Mouse (Mus musculus) intestine, embryonic 15.5 days (tissue): ENCODE data around the gene Tmprss7. TPM values are rescaled to one million over a fixed set of nuclear protein-coding genes. Genes with fewer than 3 reads are reported as not detected.

Experiments used
- ATAC-seq: fragments of 200-750 bp; cut with Nextera tagmentation; 2 replicates; pipeline ENCODE4 v1.8.0; 2017; ENCODE audit warnings: moderate TSS enrichment, moderate library complexity
- H3K27ac ChIP-seq: fragments of 300-500 bp; sonication (generic); 2 replicates; pipeline ENCODE4 v1.5.1; 2015; ENCODE audit warnings: mild to moderate bottlenecking, inconsistent platforms
- H3K27me3 ChIP-seq: fragments of 300-500 bp; sonication (generic); replicated peaks from 2 replicates; pipeline ENCODE4 v1.6.1; 2015; ENCODE audit warnings: inconsistent platforms
- H3K36me3 ChIP-seq: fragments of 300-500 bp; sonication (generic); 2 replicates; pipeline ENCODE4 v1.6.1; 2015; ENCODE audit warnings: inconsistent platforms
- H3K4me1 ChIP-seq: fragments of 300-500 bp; sonication (generic); replicated peaks from 2 replicates; pipeline ENCODE4 v1.6.1; 2015; ENCODE audit warnings: inconsistent platforms
- H3K4me2 ChIP-seq: fragments of 300-500 bp; sonication (generic); replicated peaks from 2 replicates; pipeline ENCODE4 v1.6.1; 2015; ENCODE audit warnings: mild to moderate bottlenecking, inconsistent platforms
- H3K4me3 ChIP-seq: fragments of 300-500 bp; sonication (generic); replicated peaks from 2 replicates; pipeline ENCODE4 v1.5.1; 2015; ENCODE audit warnings: inconsistent platforms
- H3K9ac ChIP-seq: fragments of 300-500 bp; sonication (generic); 2 replicates; pipeline ENCODE4 v1.6.1; 2015; ENCODE audit warnings: inconsistent platforms
- H3K9me3 ChIP-seq: fragments of 300-500 bp; sonication (generic); 2 replicates; pipeline ENCODE4 v1.6.1; 2016; ENCODE audit warnings: inconsistent platforms
- WGBS: fragments of 180-500 bp; shearing (Covaris S2); methylation state at CpG from one replicate; pipeline ENCODE4 v1.1.7; 2015; 5-methylcytosine and 5-hydroxymethylcytosine counted together
- polyA plus RNA-seq: library from polyadenylated mRNA; unstranded; fragments of >200 nt; fragmentation: Nextera tagmentation; extraction: Ambion mirVana; gene quantifications from 2 replicates; pipeline ENCODE4 v1.2.1, GENCODE M21; 2015

Tmprss7 gene
- polyA plus RNA-seq, 1 experiment from 2014 or later = 0.24 TPM

DNA sequence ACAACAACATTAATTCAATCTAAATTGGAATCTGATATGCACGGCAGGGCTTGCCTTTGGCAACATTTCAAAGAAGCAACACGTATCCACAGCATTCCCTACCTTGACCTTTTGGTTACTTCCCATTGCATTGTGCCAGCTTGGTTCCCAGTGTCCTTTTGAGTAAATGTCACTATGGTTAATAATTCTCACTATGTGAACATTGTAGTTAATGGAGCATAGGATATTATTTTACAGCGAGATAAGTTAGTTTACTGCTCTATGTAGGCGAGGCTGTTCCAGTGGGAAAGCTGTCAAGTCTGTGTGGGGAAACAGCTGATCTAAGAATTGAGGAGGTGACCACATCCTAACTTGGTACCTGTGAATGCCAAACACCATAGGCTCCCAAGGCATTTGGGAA is 23.5 kb downstream of the Tmprss7 start:
- no peak overlapping the region for H3K4me2 ChIP-seq
- no peaks in the 10 kb centered on the region for H3K36me3 ChIP-seq
- 57% methylated on average over 4 of the region's 4 CpGs for WGBS

DNA sequence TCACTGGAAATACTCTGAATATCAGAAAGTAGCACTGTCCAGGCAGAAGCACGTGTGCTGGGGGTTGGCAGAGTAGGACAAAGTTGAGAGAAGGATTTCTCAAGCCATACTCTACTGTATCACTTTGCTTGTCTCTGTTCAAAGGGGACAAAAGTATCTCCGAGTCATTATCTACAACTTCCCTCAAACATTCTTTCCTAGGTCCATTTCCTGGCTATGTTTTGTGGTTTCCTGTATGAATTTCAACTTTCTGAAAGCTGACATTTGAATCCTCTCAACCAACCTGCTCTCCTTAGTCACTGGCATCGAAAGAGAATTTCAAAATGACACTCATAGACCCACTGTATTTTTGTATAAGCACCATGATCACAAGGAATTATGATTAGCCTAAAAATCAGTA is 25.3 kb downstream of the Tmprss7 start:
- Histone ChIP-seq H3K4me1 (no peaks in the 10 kb centered on the region), H3K27me3 (no peaks in the 10 kb centered on the region), H3K9ac (no peak overlapping the region), H3K4me2 (no peak overlapping the region), H3K9me3 (no peaks in the 10 kb centered on the region), H3K27ac (no peak overlapping the region), H3K36me3 (no peaks in the 10 kb centered on the region), H3K4me3 (no peak overlapping the region)
- WGBS = 68% methylated on average over 3 of the region's 3 CpGs
- no peak for ATAC-seq

More for the DNA sequence above, 23.5 kb downstream of the Tmprss7 start:
- Histone ChIP-seq H3K27me3 (no peaks in the 10 kb centered on the region), H3K4me1 (no peaks in the 10 kb centered on the region), H3K9me3 (no peaks in the 10 kb centered on the region), H3K4me3 (no peak overlapping the region), H3K9ac (no peak overlapping the region), H3K27ac (no peak overlapping the region)
- peak; percentile 84 for ATAC-seq

DNA sequence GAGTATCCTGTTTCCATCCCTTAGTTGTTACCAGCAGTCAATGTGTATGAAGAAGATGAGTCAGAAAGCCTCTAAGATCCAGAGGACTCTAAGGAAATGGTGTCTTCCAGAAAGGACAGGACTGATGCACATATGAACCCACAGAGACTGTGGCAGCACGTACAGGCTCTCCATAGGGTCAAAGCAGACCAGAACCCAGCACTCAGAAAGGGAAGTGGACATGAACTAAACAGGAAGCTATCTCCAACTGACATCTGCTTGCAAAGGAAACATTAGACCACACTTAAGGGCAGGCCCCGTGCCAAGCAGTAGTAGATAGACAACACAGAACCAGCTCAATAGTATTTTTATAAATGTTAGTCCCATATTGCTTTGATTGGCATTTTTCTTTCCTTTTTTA is 27.3 kb downstream of the Tmprss7 start:
- ATAC-seq = no peak
- 66% methylated on average over 2 of the region's 2 CpGs for WGBS

DNA sequence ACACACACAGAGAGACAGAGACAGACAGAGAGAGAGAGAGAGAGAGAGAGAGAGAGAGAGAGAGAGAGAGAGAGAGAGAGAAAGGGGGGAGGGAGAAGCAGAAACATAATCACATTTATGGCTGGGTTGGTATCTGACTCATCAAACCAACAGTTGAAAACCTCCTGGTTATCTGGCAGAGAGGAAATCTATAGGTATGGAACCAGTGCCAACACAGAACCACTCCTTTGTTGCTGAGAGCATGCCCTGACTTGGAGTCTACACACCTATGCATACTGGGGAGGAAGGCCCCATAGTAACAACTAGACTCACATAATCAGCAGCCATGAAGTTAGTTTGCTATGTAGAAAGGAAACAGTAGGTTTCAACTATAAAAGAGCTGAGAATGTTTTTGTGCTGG is 31.1 kb downstream of the Tmprss7 start:
- no peak overlapping the region for H3K4me2 ChIP-seq
- no peaks in the 10 kb centered on the region for H3K9me3 ChIP-seq
- H3K36me3 ChIP-seq = no peaks in the 10 kb centered on the region
- no peaks in the 10 kb centered on the region for H3K4me1 ChIP-seq
- H3K27ac ChIP-seq = no peak overlapping the region
- ATAC-seq = no peak
- H3K27me3 ChIP-seq = no peaks in the 10 kb centered on the region
- H3K9ac ChIP-seq = no peak overlapping the region
- no peak overlapping the region for H3K4me3 ChIP-seq

More for the DNA sequence above, 27.3 kb downstream of the Tmprss7 start:
- no peak overlapping the region for H3K27ac ChIP-seq
- no peak overlapping the region for H3K9ac ChIP-seq
- no peaks in the 10 kb centered on the region for H3K9me3 ChIP-seq
- no peak overlapping the region for H3K4me3 ChIP-seq
- H3K4me2 ChIP-seq = no peak overlapping the region
- no peaks in the 10 kb centered on the region for H3K36me3 ChIP-seq
- no peaks in the 10 kb centered on the region for H3K27me3 ChIP-seq
- H3K4me1 ChIP-seq = no peaks in the 10 kb centered on the region

DNA sequence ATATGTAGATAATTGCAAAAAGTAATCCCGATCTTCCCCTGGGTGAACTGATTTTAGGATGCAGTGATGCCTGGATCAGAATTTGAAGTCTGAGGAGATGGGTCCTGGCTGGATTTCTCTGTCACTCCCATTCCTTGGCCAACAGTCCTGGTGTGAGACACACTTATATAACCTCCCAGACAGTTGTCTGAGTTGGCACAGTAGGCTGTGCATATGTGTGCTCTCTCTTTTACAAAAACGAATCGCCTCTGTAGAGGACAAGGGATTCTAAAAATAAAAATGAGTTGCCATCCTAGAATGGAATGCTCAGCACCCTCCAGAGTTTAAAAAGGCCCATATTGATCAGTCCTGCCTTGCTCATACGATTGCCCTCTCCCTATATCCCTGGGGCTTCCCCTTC is 33.9 kb downstream of the Tmprss7 start:
- H3K9ac ChIP-seq = no peak overlapping the region
- no peak overlapping the region for H3K4me2 ChIP-seq
- H3K36me3 ChIP-seq = no peaks in the 10 kb centered on the region
- WGBS = 90% methylated on average over 4 of the region's 4 CpGs
- no peaks in the 10 kb centered on the region for H3K9me3 ChIP-seq
- no peaks in the 10 kb centered on the region for H3K4me1 ChIP-seq
- no peak overlapping the region for H3K4me3 ChIP-seq
- ATAC-seq = no peak
- no peaks in the 10 kb centered on the region for H3K27me3 ChIP-seq
- H3K27ac ChIP-seq = no peak overlapping the region

DNA sequence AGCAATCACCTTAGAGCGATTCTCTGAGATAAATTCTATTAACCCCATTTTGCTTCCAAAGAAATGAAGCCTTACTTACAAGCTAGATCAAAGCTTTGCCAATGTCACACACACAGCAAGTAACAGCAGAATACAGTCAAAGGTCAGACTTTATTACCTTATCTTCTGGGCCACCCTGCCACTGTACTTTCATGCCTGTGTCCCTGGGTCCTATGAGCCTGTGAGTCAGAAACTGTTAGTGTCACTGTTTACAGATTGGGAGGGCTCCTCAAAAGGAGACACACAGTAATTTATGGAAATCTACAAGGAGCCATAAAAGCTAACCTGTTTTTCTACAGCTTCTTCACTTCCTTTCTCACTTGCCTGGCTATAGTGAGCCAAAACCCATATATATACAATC is 35.2 kb downstream of the Tmprss7 start:
- H3K4me1 ChIP-seq = 0 out of 2 replicates have a peak, but pooled peaks cover under 1% of the 10 kb centered on the region
- no peak overlapping the region for H3K4me3 ChIP-seq
- peak; percentile 72 for ATAC-seq
- no peak overlapping the region for H3K4me2 ChIP-seq
- H3K9me3 ChIP-seq = no peaks in the 10 kb centered on the region
- H3K27me3 ChIP-seq = no peaks in the 10 kb centered on the region
- H3K36me3 ChIP-seq = no peaks in the 10 kb centered on the region
- WGBS = 56% methylated on average over 1 of the region's 1 CpGs
- no peak overlapping the region for H3K9ac ChIP-seq
- peak overlapping the region; percentile 7; the same call in 1 of the 2 replicates for H3K27ac ChIP-seq

DNA sequence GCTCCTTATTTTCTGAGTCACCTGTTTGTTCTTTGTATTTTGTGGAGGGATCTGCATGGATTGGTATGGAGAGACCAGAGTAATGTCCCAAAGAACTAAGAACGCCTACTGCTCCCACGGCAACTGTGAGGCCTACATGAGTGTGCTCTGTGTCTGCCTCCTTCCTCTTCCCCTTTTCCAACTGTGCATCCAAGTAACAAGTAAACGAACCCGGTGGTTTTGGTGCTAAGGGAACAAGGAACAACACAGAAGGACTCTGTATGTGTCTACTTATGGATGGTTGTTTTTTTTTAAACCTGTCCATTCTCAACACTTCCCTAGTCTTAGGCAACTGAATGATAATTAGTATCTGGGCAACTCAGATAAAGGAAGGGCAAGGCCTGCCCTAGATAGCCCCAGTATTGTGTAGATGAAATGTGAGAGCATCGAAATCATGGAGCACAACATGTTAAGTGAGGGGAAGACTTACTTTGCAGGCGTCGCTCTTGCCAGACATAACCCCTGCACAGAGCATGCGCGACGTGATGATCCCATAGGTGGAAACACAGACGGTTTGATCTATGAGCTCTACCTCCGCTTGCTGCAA is 35.8 kb downstream of the Tmprss7 start:
- Histone ChIP-seq H3K4me1 (0 out of 2 replicates have a peak, but pooled peaks cover 2% of the 10 kb centered on the region), H3K27ac (peak overlapping the region; percentile 7; the same call in 1 of the 2 replicates), H3K9me3 (no peaks in the 10 kb centered on the region), H3K9ac (no peak overlapping the region), H3K4me2 (no peak overlapping the region), H3K36me3 (no peaks in the 10 kb centered on the region), H3K27me3 (no peaks in the 10 kb centered on the region), H3K4me3 (no peak overlapping the region)
- no peak for ATAC-seq
- 82% methylated on average over 12 of the region's 12 CpGs for WGBS

DNA sequence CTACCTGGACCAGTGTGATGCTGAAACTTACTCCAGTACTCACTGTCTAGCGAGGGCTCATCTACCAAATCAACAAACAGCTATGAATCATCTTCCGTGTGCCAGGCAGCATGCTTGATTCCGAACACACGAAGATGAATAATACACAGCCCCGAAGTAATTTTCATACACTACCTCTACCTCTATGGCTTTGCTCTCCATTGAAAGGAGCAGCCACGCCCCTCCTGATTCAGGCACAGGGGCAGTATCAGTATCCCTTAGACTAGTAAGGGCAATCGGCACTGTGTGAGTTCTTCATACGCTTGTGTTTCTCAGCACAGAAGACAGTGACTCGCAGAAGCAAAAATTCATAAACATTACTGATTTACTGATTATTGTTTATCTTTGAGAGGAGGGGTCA is 39.0 kb downstream of the Tmprss7 start:
- no peaks in the 10 kb centered on the region for H3K27me3 ChIP-seq
- 61% methylated on average over 9 of the region's 9 CpGs for WGBS
- no peaks in the 10 kb centered on the region for H3K9me3 ChIP-seq
- no peak overlapping the region for H3K9ac ChIP-seq
- H3K27ac ChIP-seq = peak overlapping the region; percentile 86; the same call in 1 of the 2 replicates
- H3K4me2 ChIP-seq = peak overlapping the region; percentile 73
- peak overlapping the region; percentile 46; the same call in 1 of the 2 replicates for H3K4me3 ChIP-seq
- ATAC-seq = 0 out of 2 replicates have a peak, but pooled peaks have one; percentile 5
- H3K4me1 ChIP-seq = 0 out of 2 replicates have a peak, but pooled peaks cover 2% of the 10 kb centered on the region
- H3K36me3 ChIP-seq = no peaks in the 10 kb centered on the region

DNA sequence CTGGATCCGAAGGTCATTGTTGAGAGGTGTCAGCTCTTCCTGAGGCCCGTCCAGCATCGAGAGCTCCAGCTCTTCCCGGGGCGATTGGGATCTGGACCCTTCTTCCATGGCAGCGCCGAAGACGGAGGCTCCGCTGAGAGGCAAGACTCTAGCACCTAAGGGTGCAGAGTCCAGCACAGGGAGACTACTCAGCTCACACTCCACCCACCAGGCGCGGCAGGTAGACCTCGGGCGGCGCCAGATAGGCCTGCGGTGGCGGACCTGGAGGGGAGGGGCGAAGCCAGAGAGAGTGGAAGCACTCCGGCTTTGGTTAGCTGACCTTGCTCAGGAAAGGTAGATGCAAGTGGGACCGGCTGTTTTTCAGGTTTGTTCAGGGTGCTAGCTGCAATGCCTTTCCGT is 39.5 kb downstream of the Tmprss7 start, which contains the start of gene BC016579:
BC016579 (minus strand) TSS at position 135 of the 399 bp plus-strand sequence.
- no peaks in the 10 kb centered on the region for H3K36me3 ChIP-seq
- ATAC-seq = peak; percentile 96
- peak within 1 kb of the TSS; percentile 73 for H3K4me2 ChIP-seq
- peak within 1 kb of the TSS; percentile 56 for H3K9ac ChIP-seq
- H3K27ac ChIP-seq = peak within 1 kb of the TSS; percentile 86
- H3K9me3 ChIP-seq = no peaks in the 10 kb centered on the region
- WGBS = 10% methylated on average over 20 of the region's 20 CpGs
- H3K4me3 ChIP-seq = peak within 1 kb of the TSS; percentile 46
- H3K4me1 ChIP-seq = 0 out of 2 replicates have a peak, but pooled peaks cover 2% of the 10 kb centered on the region
- H3K27me3 ChIP-seq = no peaks in the 10 kb centered on the region

DNA sequence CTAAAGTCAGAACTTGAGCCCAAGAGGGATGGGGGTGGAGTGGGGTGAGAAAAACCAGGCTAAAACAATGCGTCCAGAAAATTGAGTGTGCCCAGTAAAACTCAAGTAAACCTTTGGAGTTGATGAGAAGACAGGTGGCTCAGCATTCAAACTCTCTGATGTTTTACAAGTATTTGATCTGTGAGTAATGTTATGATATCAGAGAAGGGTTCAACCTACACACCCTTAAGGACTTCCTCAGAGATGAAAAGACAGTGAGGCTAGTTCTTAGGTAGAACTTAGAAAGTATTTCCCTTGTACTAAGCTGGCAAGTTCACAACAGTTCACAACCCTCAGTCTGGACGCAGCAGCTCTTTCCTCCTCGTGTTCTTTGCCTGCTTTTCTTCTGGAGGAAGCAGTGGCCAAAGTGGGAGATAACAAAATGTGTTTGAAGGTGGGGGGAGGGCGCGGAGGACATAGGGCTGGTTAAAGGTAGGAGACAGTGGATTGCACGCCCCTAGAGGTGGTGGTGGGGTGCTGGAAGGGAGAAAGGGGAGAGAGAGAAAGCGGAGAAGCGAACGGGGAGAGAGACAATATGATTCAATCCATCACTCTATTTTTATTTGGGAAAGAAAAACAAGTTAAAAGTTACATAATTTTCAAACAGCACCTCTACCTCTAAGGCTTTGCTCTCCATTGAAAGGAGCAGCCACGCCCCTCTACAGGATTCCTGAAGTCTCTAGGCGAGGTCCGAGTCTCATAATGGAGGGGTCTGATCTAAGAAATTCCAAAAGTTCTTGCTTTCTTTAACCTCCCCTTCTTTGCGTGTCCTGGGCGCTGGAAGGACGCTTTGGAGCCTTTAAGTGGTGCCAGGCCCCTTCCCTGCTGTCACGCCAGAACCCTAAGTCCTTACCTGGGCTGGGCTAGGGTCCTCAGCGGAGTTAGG is 40.2 kb downstream of the Tmprss7 start:
- H3K4me3 ChIP-seq = peak overlapping the region; percentile 46
- peak overlapping the region; percentile 73 for H3K4me2 ChIP-seq
- no peaks in the 10 kb centered on the region for H3K36me3 ChIP-seq
- peak overlapping the region; percentile 56 for H3K9ac ChIP-seq
- no peaks in the 10 kb centered on the region for H3K27me3 ChIP-seq
- no peaks in the 10 kb centered on the region for H3K9me3 ChIP-seq
- 0 out of 2 replicates have a peak, but pooled peaks cover 2% of the 10 kb centered on the region for H3K4me1 ChIP-seq
- 10% methylated on average over 17 of the region's 17 CpGs for WGBS
- peak; percentile 60 for ATAC-seq
- peak overlapping the region; percentile 86 for H3K27ac ChIP-seq

DNA sequence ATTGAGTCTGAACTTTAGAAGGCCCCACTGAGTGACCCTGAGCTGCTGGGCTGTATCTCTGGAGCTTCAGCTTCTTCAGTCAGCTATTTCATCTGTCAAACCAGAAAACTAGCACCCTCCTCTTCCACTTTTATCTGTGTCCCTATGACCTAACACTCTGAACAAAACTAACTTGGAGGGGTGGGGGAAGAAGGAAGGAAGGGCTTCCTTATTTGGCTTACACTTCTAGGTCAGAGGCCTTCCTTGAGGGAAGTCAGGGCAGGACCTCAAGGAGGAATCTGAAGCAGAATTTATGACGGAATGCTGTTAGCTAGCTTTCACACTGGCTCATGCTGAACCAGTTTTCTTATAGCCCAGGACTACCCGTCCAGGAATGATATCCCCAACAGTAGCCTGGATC is 42.0 kb downstream of the Tmprss7 start:
- Histone ChIP-seq H3K36me3 (no peaks in the 10 kb centered on the region), H3K9ac (no peak overlapping the region), H3K27ac (no peak overlapping the region), H3K9me3 (no peaks in the 10 kb centered on the region), H3K4me1 (0 out of 2 replicates have a peak, but pooled peaks cover 2% of the 10 kb centered on the region), H3K27me3 (no peaks in the 10 kb centered on the region), H3K4me3 (no peak overlapping the region), H3K4me2 (no peak overlapping the region)
- no peak for ATAC-seq
- 54% methylated on average over 2 of the region's 2 CpGs for WGBS

DNA sequence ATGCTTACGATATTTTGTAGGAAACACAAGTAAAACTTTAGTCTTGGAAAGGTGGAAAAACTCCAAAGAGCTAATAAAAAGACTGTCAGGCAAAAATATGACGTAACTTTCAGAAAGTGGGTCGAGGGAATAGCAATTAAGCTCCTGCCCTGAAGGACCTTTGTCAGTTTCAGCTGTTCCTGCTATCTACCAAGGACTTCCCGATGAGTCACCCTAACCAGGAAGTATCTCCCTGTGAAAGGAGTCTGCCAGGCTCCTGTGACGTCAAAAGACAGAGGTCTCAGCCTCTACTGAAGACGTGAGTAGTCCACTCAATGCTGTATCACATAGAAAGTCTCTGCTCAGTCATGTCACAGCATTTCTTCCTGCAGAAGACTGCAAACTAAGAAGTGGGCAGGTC is 49.1 kb downstream of the Tmprss7 start:
- no peak overlapping the region for H3K27ac ChIP-seq
- 45% methylated on average over 6 of the region's 6 CpGs for WGBS
- no peaks in the 10 kb centered on the region for H3K36me3 ChIP-seq
- H3K4me1 ChIP-seq = no peaks in the 10 kb centered on the region
- no peak overlapping the region for H3K4me3 ChIP-seq
- no peaks in the 10 kb centered on the region for H3K27me3 ChIP-seq
- H3K4me2 ChIP-seq = no peak overlapping the region
- no peak overlapping the region for H3K9ac ChIP-seq
- no peaks in the 10 kb centered on the region for H3K9me3 ChIP-seq
- peak; percentile 92 for ATAC-seq
